Mouse (Mus musculus): Measurements from ENCODE around the gene Kcnma1.

GRCm38 (mm10) chr14:23531735-23532525 is 482.4 kb downstream of the Kcnma1 start:
- TF ChIP-seq POLR2A (IDR thresholded peaks at IDR 0.05; ENCODE audit: borderline replicate concordance, control insufficient read depth, low read depth, low read length) (no peak), CTCF (IDR thresholded peaks at IDR 0.05; ENCODE audit: control insufficient read depth, insufficient read depth, low read length) (no peak)
